Mouse (Mus musculus): ENCODE measurements around the gene Ppp1r14c. TPM values are rescaled to one million over a fixed set of nuclear protein-coding genes. Genes with fewer than 3 reads are reported as not detected.

Ppp1r14c gene
- polyA plus RNA-seq, 1 experiment from 2014 or later: 4.8 TPM

DNA sequence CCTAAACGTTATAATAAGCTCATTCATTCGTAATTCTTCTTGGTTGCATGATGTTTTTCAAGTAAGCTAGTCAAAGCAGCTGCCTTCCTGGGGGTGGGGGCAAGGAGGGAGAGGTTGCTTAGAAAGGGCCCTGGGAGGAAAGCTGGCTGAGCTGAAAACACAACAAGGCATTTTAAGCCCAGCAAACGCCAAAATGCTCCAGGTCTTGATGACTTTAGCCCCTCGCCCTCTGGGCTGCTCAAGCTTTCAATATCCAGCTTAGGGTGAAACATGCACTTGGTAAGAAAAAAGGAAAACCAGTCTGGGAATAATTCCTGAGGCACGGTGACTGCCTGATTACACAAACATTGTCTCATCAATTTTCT, 204 bp upstream of the Ppp1r14c start:
- WGBS: 28% methylated on average over 5 of the region's 5 CpGs
- ATAC-seq (ENCODE audit: low FRiP score): no peak; the same call in 1 of the 2 replicates
- Histone ChIP-seq H3K4me2 (peak overlapping the region; percentile 91), H3K4me1 (ENCODE audit: control insufficient read depth, insufficient read depth, low read length) (peaks cover 6% of the 10 kb centered on the region), H3K4me3 (ENCODE audit: low read depth, low read length) (peak overlapping the region; percentile 55; the same call in 1 of the 2 replicates), H3K27ac (ENCODE audit: low read depth, low read length) (no peak overlapping the region), H3K36me3 (ENCODE audit: control insufficient read depth, insufficient read depth, low read length) (no peaks in the 10 kb centered on the region), H3K9ac (ENCODE audit: low read length) (no peak overlapping the region), H3K9me3 (ENCODE audit: control insufficient read depth, low read length) (no peaks in the 10 kb centered on the region), H3K27me3 (ENCODE audit: control insufficient read depth, insufficient read depth, low read length) (peaks cover 4% of the 10 kb centered on the region)
- DNase-seq (ENCODE audit: low spot score, missing footprints): no peak

DNA sequence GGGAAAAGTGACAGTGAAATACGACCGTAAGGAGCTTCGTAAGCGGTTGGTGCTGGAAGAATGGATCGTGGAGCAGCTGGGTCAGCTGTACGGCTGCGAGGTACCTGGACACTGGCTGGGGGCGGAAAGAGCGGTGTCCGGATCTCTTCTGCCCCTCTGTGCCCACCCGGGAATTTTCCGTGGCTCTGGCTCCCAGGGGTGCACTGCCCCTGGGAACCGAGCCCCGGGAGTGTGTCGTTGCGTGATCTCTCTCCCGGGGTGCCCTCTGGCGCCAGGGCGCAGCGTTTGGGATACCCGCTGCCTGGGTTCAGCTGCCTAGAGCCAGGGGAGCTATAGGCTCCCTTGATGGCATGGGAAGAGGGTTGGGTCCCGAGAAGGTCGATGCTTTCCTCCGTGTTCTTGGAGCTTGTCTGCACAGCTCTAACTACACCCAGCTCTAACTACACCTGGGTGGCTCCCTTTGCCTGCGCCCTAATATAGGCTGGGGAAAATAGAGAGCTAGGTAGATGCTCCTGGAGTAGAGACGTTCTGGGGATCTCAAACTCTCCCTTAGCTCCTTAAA, 1.1 kb downstream of the Ppp1r14c start:
- Histone ChIP-seq H3K9ac (ENCODE audit: low read length) (peak overlapping the region; percentile 66), H3K36me3 (ENCODE audit: control insufficient read depth, insufficient read depth, low read length) (no peaks in the 10 kb centered on the region), H3K4me1 (ENCODE audit: control insufficient read depth, insufficient read depth, low read length) (peaks cover 6% of the 10 kb centered on the region), H3K27me3 (ENCODE audit: control insufficient read depth, insufficient read depth, low read length) (peaks cover 4% of the 10 kb centered on the region), H3K9me3 (ENCODE audit: control insufficient read depth, low read length) (no peaks in the 10 kb centered on the region), H3K4me3 (ENCODE audit: low read depth, low read length) (peak overlapping the region; percentile 55), H3K27ac (ENCODE audit: low read depth, low read length) (no peak overlapping the region), H3K4me2 (peak overlapping the region; percentile 91)
- ATAC-seq (ENCODE audit: low FRiP score) (peak; percentile 51), DNase-seq (ENCODE audit: low spot score, missing footprints) (peak; percentile 91)
- 2% methylated on average over 26 of the region's 26 CpGs for WGBS

DNA sequence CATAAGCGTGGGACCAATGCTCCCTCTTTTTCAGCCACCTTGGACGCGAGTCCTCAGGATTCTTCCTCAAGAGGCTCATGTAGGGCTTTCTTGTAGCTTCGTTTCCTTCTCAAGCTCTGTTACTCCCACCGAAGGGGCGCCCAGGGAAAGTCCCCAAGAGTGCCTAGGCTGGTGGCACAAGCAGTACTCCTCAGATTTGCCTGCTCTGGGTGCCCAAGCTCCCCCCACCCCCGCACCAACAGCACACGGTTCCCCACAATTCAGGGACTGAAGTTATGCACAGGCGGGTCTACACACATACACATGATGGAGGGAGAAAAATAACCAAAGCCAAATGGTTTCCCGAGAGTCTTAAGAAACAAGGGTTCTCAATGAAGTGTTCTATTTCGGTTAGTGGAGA, 1.6 kb downstream of the Ppp1r14c start:
- 39% methylated on average over 11 of the region's 11 CpGs for WGBS
- Histone ChIP-seq H3K4me3 (ENCODE audit: low read depth, low read length) (peak overlapping the region; percentile 55), H3K4me2 (peak overlapping the region; percentile 91), H3K27me3 (ENCODE audit: control insufficient read depth, insufficient read depth, low read length) (peaks cover 4% of the 10 kb centered on the region), H3K4me1 (ENCODE audit: control insufficient read depth, insufficient read depth, low read length) (peaks cover 6% of the 10 kb centered on the region), H3K9ac (ENCODE audit: low read length) (no peak overlapping the region), H3K27ac (ENCODE audit: low read depth, low read length) (no peak overlapping the region), H3K9me3 (ENCODE audit: control insufficient read depth, low read length) (no peaks in the 10 kb centered on the region), H3K36me3 (ENCODE audit: control insufficient read depth, insufficient read depth, low read length) (no peaks in the 10 kb centered on the region)
- no peak for DNase-seq (ENCODE audit: low spot score, missing footprints)
- ATAC-seq (ENCODE audit: low FRiP score): no peak

DNA sequence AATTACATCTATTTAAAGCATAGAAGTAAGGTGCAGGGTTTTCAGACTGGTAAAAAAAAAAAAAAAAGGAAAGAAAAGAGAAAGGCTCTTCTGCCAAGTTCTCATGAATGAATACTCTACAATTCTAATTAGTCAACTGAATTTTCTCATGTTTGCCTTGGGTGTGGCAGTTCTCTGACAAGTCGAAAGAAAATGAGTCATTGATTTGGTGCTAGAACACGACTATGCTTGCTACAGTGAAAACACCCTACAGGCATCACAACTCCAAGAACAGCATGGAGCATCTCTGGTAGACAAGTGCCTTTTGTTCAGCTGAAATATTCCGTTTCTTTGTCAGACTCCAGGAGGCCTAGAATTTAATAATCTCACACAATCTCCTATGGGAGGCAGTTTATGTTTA, 17.3 kb downstream of the Ppp1r14c start:
- H3K4me3 ChIP-seq (ENCODE audit: low read depth, low read length): no peak overlapping the region
- WGBS: 75% methylated on average over 3 of the region's 3 CpGs
- ATAC-seq (ENCODE audit: low FRiP score): no peak
- H3K27me3 ChIP-seq (ENCODE audit: control insufficient read depth, insufficient read depth, low read length): no peaks in the 10 kb centered on the region
- DNase-seq (ENCODE audit: low spot score, missing footprints): no peak
- no peak overlapping the region for H3K4me2 ChIP-seq
- no peaks in the 10 kb centered on the region for H3K36me3 ChIP-seq (ENCODE audit: control insufficient read depth, insufficient read depth, low read length)
- no peak overlapping the region for H3K27ac ChIP-seq (ENCODE audit: low read depth, low read length)
- H3K4me1 ChIP-seq (ENCODE audit: control insufficient read depth, insufficient read depth, low read length): no peaks in the 10 kb centered on the region
- H3K9ac ChIP-seq (ENCODE audit: low read length): no peak overlapping the region
- H3K9me3 ChIP-seq (ENCODE audit: control insufficient read depth, low read length): no peaks in the 10 kb centered on the region

DNA sequence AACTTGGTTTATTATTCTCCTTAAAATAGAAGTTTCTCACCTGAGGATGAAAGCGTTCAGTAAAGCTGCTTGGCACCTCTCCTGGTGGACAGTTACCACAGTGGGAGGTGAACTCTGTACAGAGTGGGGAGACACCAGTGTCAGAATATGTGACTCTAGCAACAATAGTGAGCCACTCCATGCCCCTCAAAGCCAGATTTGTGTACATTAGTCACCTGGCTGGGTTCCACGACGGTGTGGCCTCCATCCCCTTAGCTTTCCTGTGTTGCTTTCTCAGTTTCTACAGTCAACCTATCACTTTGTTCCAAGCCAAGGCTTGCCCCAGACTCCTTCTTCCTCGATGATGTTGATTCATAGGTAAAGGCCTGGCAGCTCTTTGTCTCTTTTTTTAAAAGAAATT, 26.4 kb downstream of the Ppp1r14c start:
- 94% methylated on average over 4 of the region's 4 CpGs for WGBS
- H3K36me3 ChIP-seq (ENCODE audit: control insufficient read depth, insufficient read depth, low read length): no peaks in the 10 kb centered on the region
- ATAC-seq (ENCODE audit: low FRiP score): no peak

DNA sequence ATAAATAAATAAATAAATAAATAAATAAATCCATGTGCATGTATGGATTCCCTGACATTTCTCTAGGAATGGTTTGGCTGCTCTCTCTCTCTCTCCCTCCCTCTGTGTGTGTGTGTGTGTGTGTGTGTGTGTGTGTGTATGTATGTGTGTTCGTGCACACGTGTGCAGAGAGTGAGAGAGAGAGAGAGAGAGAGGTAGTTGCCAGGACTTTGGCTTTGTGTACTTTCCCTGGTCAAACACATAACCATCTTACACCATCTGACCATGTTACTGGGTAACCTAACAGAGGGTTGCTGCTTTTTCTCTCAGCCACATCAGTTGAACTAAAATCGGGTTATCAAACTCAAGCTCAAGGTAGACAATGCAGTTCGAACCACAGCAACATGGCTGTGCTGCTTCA, 27.7 kb downstream of the Ppp1r14c start:
- ATAC-seq (ENCODE audit: low FRiP score) (no peak), DNase-seq (ENCODE audit: low spot score, missing footprints) (no peak)
- H3K36me3 ChIP-seq (ENCODE audit: control insufficient read depth, insufficient read depth, low read length): no peaks in the 10 kb centered on the region
- H3K4me2 ChIP-seq: no peak overlapping the region
- no peak overlapping the region for H3K27ac ChIP-seq (ENCODE audit: low read depth, low read length)
- H3K9me3 ChIP-seq (ENCODE audit: control insufficient read depth, low read length): no peaks in the 10 kb centered on the region
- no peaks in the 10 kb centered on the region for H3K27me3 ChIP-seq (ENCODE audit: control insufficient read depth, insufficient read depth, low read length)
- 90% methylated on average over 4 of the region's 4 CpGs for WGBS
- H3K4me3 ChIP-seq (ENCODE audit: low read depth, low read length): no peak overlapping the region
- no peaks in the 10 kb centered on the region for H3K4me1 ChIP-seq (ENCODE audit: control insufficient read depth, insufficient read depth, low read length)
- H3K9ac ChIP-seq (ENCODE audit: low read length): no peak overlapping the region

More for the DNA sequence above, 26.4 kb downstream of the Ppp1r14c start:
- no peak for DNase-seq (ENCODE audit: low spot score, missing footprints)
- Histone ChIP-seq H3K4me3 (ENCODE audit: low read depth, low read length) (no peak overlapping the region), H3K4me1 (ENCODE audit: control insufficient read depth, insufficient read depth, low read length) (no peaks in the 10 kb centered on the region), H3K9ac (ENCODE audit: low read length) (no peak overlapping the region), H3K27me3 (ENCODE audit: control insufficient read depth, insufficient read depth, low read length) (no peaks in the 10 kb centered on the region), H3K4me2 (no peak overlapping the region), H3K9me3 (ENCODE audit: control insufficient read depth, low read length) (no peaks in the 10 kb centered on the region), H3K27ac (ENCODE audit: low read depth, low read length) (no peak overlapping the region)

DNA sequence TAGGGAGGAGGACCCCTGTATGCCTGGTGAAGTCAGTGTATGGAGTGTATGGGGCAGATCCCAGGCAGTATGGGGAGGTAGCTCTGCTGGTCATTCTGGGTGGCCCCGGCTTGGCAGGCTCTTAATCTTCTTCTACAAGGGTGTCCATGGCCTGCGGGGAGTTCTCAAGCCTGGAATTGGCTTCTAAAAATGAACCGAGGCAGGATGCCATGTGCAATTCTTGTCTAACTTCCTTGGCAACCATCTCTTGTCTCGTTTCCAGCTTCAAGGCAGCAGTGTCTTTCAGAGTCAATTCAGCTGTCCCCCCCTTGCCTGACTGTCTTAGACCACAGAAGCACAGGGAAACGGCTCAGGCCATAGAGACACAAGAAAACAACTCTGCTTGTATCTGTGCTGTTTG, 28.3 kb downstream of the Ppp1r14c start:
- DNase-seq (ENCODE audit: low spot score, missing footprints) (no peak), ATAC-seq (ENCODE audit: low FRiP score) (no peak)
- no peak overlapping the region for H3K4me3 ChIP-seq (ENCODE audit: low read depth, low read length)
- WGBS: 55% methylated on average over 5 of the region's 5 CpGs
- no peak overlapping the region for H3K4me2 ChIP-seq
- no peak overlapping the region for H3K27ac ChIP-seq (ENCODE audit: low read depth, low read length)
- no peak overlapping the region for H3K9ac ChIP-seq (ENCODE audit: low read length)
- no peaks in the 10 kb centered on the region for H3K4me1 ChIP-seq (ENCODE audit: control insufficient read depth, insufficient read depth, low read length)
- no peaks in the 10 kb centered on the region for H3K36me3 ChIP-seq (ENCODE audit: control insufficient read depth, insufficient read depth, low read length)
- no peaks in the 10 kb centered on the region for H3K9me3 ChIP-seq (ENCODE audit: control insufficient read depth, low read length)
- H3K27me3 ChIP-seq (ENCODE audit: control insufficient read depth, insufficient read depth, low read length): no peaks in the 10 kb centered on the region

DNA sequence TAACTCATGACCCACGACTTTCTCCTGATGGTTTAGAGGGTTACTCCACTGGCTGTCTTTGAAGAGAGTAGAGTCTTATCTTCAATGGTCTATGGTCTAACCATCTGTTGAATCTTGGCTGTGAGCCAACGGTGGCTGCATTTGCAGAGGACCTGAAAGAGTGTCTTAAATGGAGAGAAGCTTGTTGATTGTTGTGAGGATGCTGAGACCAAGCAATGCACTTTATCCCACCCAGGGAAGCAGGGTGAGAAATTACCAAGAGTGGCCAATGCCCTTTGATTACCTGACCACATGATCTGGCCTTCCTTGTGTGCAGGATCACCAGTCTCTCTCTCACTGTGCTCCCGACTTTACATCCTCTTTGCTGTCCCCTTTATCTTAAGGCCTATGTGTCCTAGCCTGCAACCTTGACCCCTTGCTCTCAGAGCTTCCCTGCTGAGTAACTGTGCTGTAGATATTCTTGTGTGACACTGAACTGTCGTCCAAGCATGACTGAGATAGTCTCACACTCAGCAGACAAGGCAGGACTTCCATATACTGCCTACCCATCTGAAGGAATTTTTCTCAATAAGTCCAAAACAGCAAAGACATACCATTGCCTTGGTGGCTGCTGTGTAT, 28.9 kb downstream of the Ppp1r14c start:
- ATAC-seq (ENCODE audit: low FRiP score) (no peak), DNase-seq (ENCODE audit: low spot score, missing footprints) (no peak)
- no peaks in the 10 kb centered on the region for H3K9me3 ChIP-seq (ENCODE audit: control insufficient read depth, low read length)
- no peak overlapping the region for H3K9ac ChIP-seq (ENCODE audit: low read length)
- H3K36me3 ChIP-seq (ENCODE audit: control insufficient read depth, insufficient read depth, low read length): no peaks in the 10 kb centered on the region
- 72% methylated on average over 4 of the region's 4 CpGs for WGBS
- no peaks in the 10 kb centered on the region for H3K4me1 ChIP-seq (ENCODE audit: control insufficient read depth, insufficient read depth, low read length)
- H3K4me2 ChIP-seq: no peak overlapping the region
- H3K27me3 ChIP-seq (ENCODE audit: control insufficient read depth, insufficient read depth, low read length): no peaks in the 10 kb centered on the region
- no peak overlapping the region for H3K27ac ChIP-seq (ENCODE audit: low read depth, low read length)
- H3K4me3 ChIP-seq (ENCODE audit: low read depth, low read length): no peak overlapping the region

DNA sequence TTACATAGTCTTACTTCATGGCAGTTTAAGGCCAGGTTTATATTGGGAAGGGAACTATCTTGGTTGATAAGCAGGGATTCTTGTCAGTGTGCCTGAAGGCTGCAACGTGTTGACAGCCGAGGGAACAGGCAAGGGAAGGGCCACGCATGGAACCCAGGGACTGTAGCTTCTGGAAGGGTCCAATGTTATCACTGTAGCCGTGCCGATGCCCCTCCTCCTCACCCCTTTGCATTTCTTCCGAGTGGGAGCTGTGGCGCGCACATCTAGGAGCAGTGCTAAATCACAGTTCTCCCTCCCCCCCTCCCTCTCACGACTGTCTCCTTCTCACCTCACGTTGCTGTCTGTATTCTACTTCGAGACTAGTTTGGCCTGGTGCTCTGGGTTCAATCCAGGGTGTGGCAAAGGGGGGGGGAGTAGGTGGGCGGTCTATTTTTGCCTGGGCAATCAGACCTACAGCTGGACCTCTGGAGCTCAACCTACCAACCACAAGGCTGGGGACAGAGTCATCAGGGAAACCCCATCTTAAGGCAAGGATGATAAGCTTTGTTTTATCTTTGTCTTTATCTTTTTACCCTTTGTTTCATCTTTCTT, 29.6 kb downstream of the Ppp1r14c start:
- ATAC-seq (ENCODE audit: low FRiP score): no peak
- H3K9ac ChIP-seq (ENCODE audit: low read length): no peak overlapping the region

More for the DNA sequence above, 29.6 kb downstream of the Ppp1r14c start:
- Histone ChIP-seq H3K27me3 (ENCODE audit: control insufficient read depth, insufficient read depth, low read length) (no peaks in the 10 kb centered on the region), H3K36me3 (ENCODE audit: control insufficient read depth, insufficient read depth, low read length) (no peaks in the 10 kb centered on the region), H3K27ac (ENCODE audit: low read depth, low read length) (no peak overlapping the region), H3K4me3 (ENCODE audit: low read depth, low read length) (no peak overlapping the region), H3K4me1 (ENCODE audit: control insufficient read depth, insufficient read depth, low read length) (no peaks in the 10 kb centered on the region), H3K4me2 (no peak overlapping the region), H3K9me3 (ENCODE audit: control insufficient read depth, low read length) (no peaks in the 10 kb centered on the region)
- no peak for DNase-seq (ENCODE audit: low spot score, missing footprints)
- WGBS: 91% methylated on average over 12 of the region's 12 CpGs

Measured in midbrain, embryonic 11.5 days (tissue).